Mouse (Mus musculus): ENCODE measurements at regions not wholly inside any gene's neighbourhood (a gene's known extent, or its start where the extent isn't known, plus 50 kb on each side); places are given as distances from the start of the nearest gene placed in this dataset.

DNA sequence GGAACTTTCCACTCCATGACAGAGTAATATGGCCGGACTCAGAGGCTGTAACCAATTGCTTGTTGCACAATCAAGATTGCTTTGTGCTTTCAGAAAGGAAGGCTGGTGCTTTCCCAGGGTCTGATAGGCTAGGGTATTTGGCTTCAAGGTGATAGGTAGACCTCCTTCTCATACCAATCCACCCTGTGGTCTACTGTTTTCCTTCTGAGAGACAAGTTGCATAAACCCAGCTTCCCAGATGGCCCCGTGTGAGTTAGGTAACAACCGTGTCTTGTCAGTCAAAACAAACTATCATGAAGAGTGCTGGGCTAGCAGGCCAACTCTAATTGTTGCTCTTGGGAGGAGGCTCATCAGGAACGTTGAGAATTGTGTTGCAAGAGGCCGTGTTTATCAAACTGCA, 337.2 kb downstream of the Gadd45g start:
- Histone ChIP-seq H3K9me3 (ENCODE audit: control insufficient read depth, low read length) (no peaks in the 10 kb centered on the region), H3K4me2 (replicated peaks; ENCODE audit: low read depth) (no peak overlapping the region), H3K4me1 (replicated peaks; ENCODE audit: control insufficient read depth, insufficient read depth) (no peaks in the 10 kb centered on the region), H3K27me3 (ENCODE audit: control insufficient read depth, insufficient read depth, low read length) (no peaks in the 10 kb centered on the region), H3K4me3 (ENCODE audit: low read depth, low read length) (no peak overlapping the region), H3K27ac (replicated peaks) (no peak overlapping the region), H3K36me3 (ENCODE audit: control insufficient read depth, insufficient read depth, low read length) (no peaks in the 10 kb centered on the region), H3K9ac (ENCODE audit: low read length) (no peak overlapping the region)
- ATAC-seq (ENCODE audit: low FRiP score, low TSS enrichment) (no peak), DNase-seq (ENCODE audit: low spot score) (no peak)
- TF ChIP-seq EP300 (optimal IDR thresholded peaks at IDR 0.05), result no peak
- WGBS, result 52% methylated on average over 5 of the region's 5 CpGs

DNA sequence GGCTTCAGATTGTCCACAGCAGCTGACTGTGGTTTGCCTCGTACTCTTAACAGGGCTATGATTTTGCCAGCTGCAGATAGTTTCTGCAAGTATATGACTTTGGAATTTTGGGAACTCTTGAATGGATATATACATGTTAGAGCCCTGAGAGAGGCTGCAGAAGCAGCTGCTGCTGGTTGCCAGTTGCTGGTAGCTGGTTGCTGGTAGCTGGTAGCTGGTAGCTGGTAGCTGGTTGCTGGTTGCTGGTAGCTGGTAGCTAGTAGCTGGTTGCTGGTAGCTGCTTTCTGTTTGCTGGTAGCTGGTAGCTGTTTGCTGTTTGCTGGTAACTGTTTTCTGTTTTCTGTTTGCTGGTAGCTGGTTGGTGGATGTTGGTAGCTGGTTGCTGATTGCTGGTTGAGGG, 339.1 kb downstream of the Gadd45g start:
- Histone ChIP-seq H3K27ac (replicated peaks) (no peak overlapping the region), H3K4me1 (replicated peaks; ENCODE audit: control insufficient read depth, insufficient read depth) (no peaks in the 10 kb centered on the region), H3K36me3 (ENCODE audit: control insufficient read depth, insufficient read depth, low read length) (no peaks in the 10 kb centered on the region), H3K9ac (ENCODE audit: low read length) (no peak overlapping the region), H3K27me3 (ENCODE audit: control insufficient read depth, insufficient read depth, low read length) (no peaks in the 10 kb centered on the region), H3K9me3 (ENCODE audit: control insufficient read depth, low read length) (no peaks in the 10 kb centered on the region), H3K4me3 (ENCODE audit: low read depth, low read length) (no peak overlapping the region), H3K4me2 (replicated peaks; ENCODE audit: low read depth) (no peak overlapping the region)
- 58% methylated on average over 1 of the region's 1 CpGs for WGBS
- DNase-seq (ENCODE audit: low spot score) (no peak), ATAC-seq (ENCODE audit: low FRiP score, low TSS enrichment) (no peak)
- TF ChIP-seq EP300 (optimal IDR thresholded peaks at IDR 0.05) (no peak), CTCF (IDR thresholded peaks at IDR 0.05; ENCODE audit: low read depth) (no peak)

DNA sequence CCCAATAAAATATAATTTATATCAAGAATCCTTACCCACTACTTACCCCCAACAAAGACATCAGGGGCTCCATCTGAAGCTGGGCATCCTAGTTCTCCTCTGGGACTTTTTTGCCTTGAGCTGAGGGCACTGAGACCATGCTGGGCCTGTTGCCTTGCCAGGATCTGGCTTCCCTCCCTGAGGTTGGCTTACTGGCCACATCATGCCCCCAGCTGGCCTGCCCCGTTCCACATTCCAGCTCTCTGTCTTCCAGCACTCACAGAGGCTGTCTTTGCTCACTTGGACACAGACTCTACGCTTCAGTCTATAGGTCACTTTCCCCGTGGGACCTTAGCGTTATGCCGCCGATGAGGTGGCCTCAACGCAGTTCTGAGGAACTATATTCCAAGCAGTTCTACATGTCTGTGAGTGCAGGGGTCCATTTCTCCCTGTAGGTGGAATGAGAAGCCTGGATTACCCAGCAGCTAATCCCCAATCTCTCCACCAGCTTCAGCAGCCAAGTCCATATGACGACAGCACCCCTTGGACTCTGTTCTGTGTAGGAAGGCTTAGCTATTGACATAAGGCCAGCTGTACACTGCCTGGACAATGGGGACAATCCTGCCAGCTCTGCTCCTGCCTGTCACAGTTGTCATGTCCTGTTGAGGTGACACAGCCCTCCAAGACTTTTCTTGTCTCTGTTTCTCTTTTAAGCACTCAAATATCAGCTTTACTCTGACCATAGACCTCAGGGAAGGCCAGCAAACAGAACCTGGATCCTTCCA, 341.5 kb downstream of the Gadd45g start:
- no peak overlapping the region for H3K27ac ChIP-seq (replicated peaks)
- no peaks in the 10 kb centered on the region for H3K9me3 ChIP-seq (ENCODE audit: control insufficient read depth, low read length)
- H3K9ac ChIP-seq (ENCODE audit: low read length), result no peak overlapping the region
- no peaks in the 10 kb centered on the region for H3K27me3 ChIP-seq (ENCODE audit: control insufficient read depth, insufficient read depth, low read length)
- no peak overlapping the region for H3K4me2 ChIP-seq (replicated peaks; ENCODE audit: low read depth)
- no peaks in the 10 kb centered on the region for H3K4me1 ChIP-seq (replicated peaks; ENCODE audit: control insufficient read depth, insufficient read depth)
- WGBS, result 84% methylated on average over 8 of the region's 8 CpGs
- no peaks in the 10 kb centered on the region for H3K36me3 ChIP-seq (ENCODE audit: control insufficient read depth, insufficient read depth, low read length)
- ATAC-seq (ENCODE audit: low FRiP score, low TSS enrichment) (0 out of 2 replicates have a peak, but pooled peaks have one; percentile 65), DNase-seq (ENCODE audit: low spot score) (peak; percentile 26)
- no peak overlapping the region for H3K4me3 ChIP-seq (ENCODE audit: low read depth, low read length)
- TF ChIP-seq EP300 (optimal IDR thresholded peaks at IDR 0.05) (no peak), CTCF (IDR thresholded peaks at IDR 0.05; ENCODE audit: low read depth) (no peak)

DNA sequence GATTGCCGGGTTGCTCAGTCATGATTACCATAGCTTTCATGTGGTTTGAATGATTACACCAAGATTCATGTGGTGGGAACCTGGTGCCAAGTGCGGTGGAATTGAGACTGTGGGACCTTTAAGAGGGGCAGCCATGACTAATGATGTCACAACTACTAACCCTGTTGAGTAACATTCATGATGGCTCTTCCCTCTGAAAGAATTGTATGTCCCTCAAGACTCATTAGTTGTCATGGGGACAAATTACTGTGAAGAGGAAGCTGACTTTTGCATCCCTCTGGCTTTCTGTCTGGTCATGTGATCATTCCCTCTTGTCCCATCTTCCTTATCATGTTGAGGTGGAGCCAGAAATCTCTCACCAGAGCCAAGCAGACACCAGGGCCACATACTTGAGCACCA, 342.1 kb downstream of the Gadd45g start:
- ATAC-seq (ENCODE audit: low FRiP score, low TSS enrichment) (no peak), DNase-seq (ENCODE audit: low spot score) (no peak)
- Histone ChIP-seq H3K9me3 (ENCODE audit: control insufficient read depth, low read length) (no peaks in the 10 kb centered on the region), H3K36me3 (ENCODE audit: control insufficient read depth, insufficient read depth, low read length) (no peaks in the 10 kb centered on the region), H3K27me3 (ENCODE audit: control insufficient read depth, insufficient read depth, low read length) (no peaks in the 10 kb centered on the region), H3K4me2 (replicated peaks; ENCODE audit: low read depth) (no peak overlapping the region), H3K4me3 (ENCODE audit: low read depth, low read length) (no peak overlapping the region), H3K9ac (ENCODE audit: low read length) (no peak overlapping the region), H3K4me1 (replicated peaks; ENCODE audit: control insufficient read depth, insufficient read depth) (no peaks in the 10 kb centered on the region), H3K27ac (replicated peaks) (no peak overlapping the region)
- WGBS, result 65% methylated on average over 2 of the region's 2 CpGs
- TF ChIP-seq CTCF (IDR thresholded peaks at IDR 0.05; ENCODE audit: low read depth) (no peak), EP300 (optimal IDR thresholded peaks at IDR 0.05) (no peak)

DNA sequence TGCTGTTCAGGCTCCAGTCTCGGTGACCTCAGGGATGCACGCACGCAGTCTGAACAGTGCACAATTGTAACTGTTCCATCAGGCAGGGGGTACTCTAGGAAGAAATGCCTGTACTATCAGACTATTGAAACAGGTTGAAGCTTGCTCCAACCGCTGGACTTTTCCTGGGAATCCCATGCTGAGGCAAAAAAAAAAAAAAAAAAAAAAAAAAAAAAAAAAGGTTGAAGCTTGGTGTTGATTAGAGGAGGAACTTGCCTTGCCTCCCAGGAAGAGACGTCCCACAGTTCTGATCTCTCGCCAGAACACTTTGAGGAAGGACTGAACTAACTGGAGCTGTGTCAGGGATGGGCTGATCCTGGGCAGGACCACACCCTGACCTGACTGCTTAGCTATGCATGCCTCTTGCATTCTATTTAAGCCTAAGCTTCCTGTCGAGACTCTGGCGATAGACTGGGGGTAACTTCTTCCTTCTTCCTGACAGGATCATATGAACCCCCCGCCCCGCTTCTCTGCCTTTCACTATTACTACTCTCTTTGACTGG, 341.6 kb downstream of the Diras2 start:
- 0 out of 2 replicates have a peak, but pooled peaks have one; percentile 45 for ATAC-seq (ENCODE audit: low FRiP score, low TSS enrichment)

DNA sequence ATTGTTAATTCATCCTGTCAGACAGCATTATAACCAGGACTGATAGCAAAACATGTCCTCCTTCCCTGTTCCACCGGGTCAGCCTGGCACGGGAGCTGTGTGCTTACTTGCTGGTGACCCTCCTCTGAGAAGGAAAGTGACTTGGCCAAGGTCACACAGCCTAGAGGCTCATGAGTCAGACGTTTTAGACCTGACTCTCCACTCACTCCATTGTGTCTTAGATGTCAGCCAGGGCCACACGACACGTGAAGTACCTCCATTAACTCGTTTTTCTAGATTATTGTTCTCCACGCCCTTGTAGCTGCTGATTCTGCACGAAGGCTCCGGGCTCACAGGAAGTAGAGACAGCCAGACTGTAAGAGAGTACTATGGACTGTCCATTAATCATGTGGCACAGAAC, 340.8 kb downstream of the Diras2 start:
- Histone ChIP-seq H3K4me2 (replicated peaks; ENCODE audit: low read depth) (no peak overlapping the region), H3K4me1 (replicated peaks; ENCODE audit: control insufficient read depth, insufficient read depth) (no peaks in the 10 kb centered on the region), H3K36me3 (ENCODE audit: control insufficient read depth, insufficient read depth, low read length) (no peaks in the 10 kb centered on the region), H3K9me3 (ENCODE audit: control insufficient read depth, low read length) (no peaks in the 10 kb centered on the region), H3K4me3 (ENCODE audit: low read depth, low read length) (no peak overlapping the region), H3K27me3 (ENCODE audit: control insufficient read depth, insufficient read depth, low read length) (no peaks in the 10 kb centered on the region), H3K27ac (replicated peaks) (0 out of 2 replicates have a peak overlapping the region, but pooled peaks have one; percentile 30), H3K9ac (ENCODE audit: low read length) (no peak overlapping the region)
- ATAC-seq (ENCODE audit: low FRiP score, low TSS enrichment) (0 out of 2 replicates have a peak, but pooled peaks have one; percentile 36), DNase-seq (ENCODE audit: low spot score) (no peak)
- 42% methylated on average over 9 of the region's 9 CpGs for WGBS
- TF ChIP-seq EP300 (optimal IDR thresholded peaks at IDR 0.05), result no peak
- TF ChIP-seq CTCF (IDR thresholded peaks at IDR 0.05; ENCODE audit: low read depth), result no peak

More for the DNA sequence above, 341.6 kb downstream of the Diras2 start:
- Histone ChIP-seq H3K9me3 (ENCODE audit: control insufficient read depth, low read length) (no peaks in the 10 kb centered on the region), H3K27ac (replicated peaks) (no peak overlapping the region), H3K27me3 (ENCODE audit: control insufficient read depth, insufficient read depth, low read length) (no peaks in the 10 kb centered on the region), H3K4me1 (replicated peaks; ENCODE audit: control insufficient read depth, insufficient read depth) (no peaks in the 10 kb centered on the region), H3K4me2 (replicated peaks; ENCODE audit: low read depth) (no peak overlapping the region), H3K9ac (ENCODE audit: low read length) (no peak overlapping the region), H3K4me3 (ENCODE audit: low read depth, low read length) (no peak overlapping the region), H3K36me3 (ENCODE audit: control insufficient read depth, insufficient read depth, low read length) (no peaks in the 10 kb centered on the region)
- no peak for TF ChIP-seq CTCF (IDR thresholded peaks at IDR 0.05; ENCODE audit: low read depth)
- no peak for TF ChIP-seq EP300 (optimal IDR thresholded peaks at IDR 0.05)
- whole genome bisulfite sequencing, result 67% methylated on average over 10 of the region's 10 CpGs
- no peak for DNase-seq (ENCODE audit: low spot score)
